Mouse (Mus musculus) monocyte, adult 2 months (primary cell): ENCODE results near the gene Drosha.
"Not testable (repeated sequence)": the region's sequence is repeated elsewhere in the genome, so short reads cannot be mapped to it uniquely, and the experiment has no call there.

Experiments
- DNase-seq, 2 experiments: peaks; one replicate each; pipeline ENCODE4 v3.0.0; 2022; ENCODE audit warnings: low spot score in 2 of 2, low read depth in 1 of 2

Drosha gene

GRCm38 (mm10) chr15:12879937-12880336 lies 55.3 kb downstream of the Drosha start:
- DNase-seq = no peak

- no peak for DNase-seq
Measured at GRCm38 (mm10) chr15:12884855-12885254, 60.2 kb downstream of the Drosha start.

DNA sequence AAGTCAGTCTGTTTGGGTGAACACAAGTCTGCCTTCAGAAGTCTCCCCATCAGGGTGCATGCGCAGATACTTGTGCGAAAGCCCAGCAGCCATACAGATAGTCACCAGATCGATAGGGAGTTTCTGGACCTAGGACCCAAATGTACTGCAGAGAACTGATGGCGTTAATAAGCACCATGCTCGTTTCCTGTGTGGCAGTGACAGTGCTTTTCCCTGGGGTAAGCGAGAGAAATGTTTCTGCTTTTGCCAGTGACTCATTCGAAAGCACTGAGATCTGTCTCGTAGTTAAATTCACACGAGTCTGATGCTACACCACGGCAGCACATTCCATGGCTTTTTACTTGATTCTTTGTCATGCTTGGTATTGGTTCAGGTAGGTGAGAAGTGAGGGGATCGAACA lies 60.7 kb downstream of the Drosha start:
- DNase-seq = no peak

- no peak for DNase-seq
Measured at GRCm38 (mm10) chr15:12887206-12887605, 62.6 kb downstream of the Drosha start.

- DNase-seq = no peak
Measured at GRCm38 (mm10) chr15:12888312-12888711, 63.7 kb downstream of the Drosha start.

DNA sequence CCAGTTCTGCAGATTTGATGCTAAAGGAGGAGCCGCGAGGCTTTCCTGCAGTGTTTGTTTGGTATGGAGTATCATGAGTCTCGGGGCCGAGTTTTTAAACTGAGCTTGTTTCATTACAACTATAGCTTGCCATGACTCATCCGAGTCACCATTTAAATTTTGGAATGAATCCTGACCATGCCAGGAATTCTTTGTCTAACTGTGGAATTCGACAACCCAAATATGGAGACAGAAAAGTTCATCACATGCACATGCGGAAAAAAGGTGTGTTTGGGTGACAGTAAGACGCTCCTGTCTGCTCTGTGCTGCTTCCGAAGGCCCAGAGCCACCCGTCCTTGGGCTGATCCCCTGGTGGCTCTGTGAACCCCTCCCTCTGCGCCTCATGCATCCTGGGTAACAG lies 65.3 kb downstream of the Drosha start:
- DNase-seq = no peak

- DNase-seq = no peak
Measured at GRCm38 (mm10) chr15:12895426-12895825, 70.8 kb downstream of the Drosha start.

- DNase-seq = no peak
Measured at GRCm38 (mm10) chr15:12896022-12897009, 71.7 kb downstream of the Drosha start.

DNA sequence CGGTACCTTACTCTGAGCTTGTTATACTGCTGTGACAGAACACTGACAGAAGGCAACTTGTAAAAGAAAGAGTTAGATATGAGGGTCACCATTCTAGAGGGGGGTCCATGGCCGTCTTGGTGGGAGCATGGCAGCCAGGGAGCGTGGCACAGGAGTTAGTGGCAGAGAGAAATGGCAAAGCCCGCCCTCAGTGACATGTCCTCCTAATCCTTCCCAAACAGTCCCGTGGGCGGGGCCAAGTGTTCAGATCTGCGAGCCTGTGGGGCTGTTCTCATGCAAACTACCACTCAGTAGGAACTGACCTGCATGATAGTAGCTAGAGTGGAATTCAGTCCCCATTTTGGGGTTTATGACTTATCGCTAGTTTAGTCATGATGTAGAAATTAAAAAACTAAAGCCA lies 73.2 kb downstream of the Drosha start:
- no peak for DNase-seq

- DNase-seq = no peak
Measured at GRCm38 (mm10) chr15:12900428-12901196, 76.0 kb downstream of the Drosha start.

DNA sequence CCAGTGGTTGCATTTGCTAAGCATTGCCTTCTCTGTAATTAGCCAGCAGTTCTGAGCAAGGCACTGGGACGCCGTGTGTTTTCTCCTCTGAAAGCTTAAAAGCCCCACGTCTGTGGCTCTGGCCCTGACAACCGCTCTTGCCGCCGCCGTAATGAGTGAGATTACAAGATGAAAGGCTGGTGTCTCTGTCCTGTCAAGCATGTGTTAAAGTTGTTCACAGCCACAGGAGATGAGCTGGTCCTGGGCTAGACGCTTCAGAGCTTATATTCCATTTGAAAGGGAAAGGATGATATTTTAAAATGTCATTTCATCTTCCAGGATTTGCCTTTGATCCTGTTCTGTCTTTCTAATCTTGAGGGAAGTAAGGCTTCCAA lies 76.6 kb downstream of the Drosha start:
- DNase-seq = no peak

DNA sequence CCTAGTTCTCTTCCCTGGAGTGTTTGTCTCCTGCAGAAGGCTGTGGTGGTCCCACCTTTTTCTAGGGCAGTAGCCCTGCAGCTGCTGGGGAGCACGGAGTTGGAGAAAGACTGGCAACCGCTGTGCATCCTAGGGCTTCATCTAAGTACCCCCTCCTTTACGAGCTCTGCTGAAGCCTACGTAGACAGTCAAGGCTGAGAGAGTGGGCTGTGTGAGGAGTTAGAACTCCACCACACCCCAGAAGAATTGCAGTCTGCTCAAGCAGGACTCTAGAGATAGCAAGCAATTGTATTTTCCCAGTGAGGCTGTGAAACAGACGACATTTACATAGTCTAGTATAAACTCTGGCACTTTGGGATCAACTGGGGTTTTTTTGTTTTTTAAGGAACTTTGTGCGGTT lies 79.8 kb downstream of the Drosha start:
- DNase-seq = no peak

DNA sequence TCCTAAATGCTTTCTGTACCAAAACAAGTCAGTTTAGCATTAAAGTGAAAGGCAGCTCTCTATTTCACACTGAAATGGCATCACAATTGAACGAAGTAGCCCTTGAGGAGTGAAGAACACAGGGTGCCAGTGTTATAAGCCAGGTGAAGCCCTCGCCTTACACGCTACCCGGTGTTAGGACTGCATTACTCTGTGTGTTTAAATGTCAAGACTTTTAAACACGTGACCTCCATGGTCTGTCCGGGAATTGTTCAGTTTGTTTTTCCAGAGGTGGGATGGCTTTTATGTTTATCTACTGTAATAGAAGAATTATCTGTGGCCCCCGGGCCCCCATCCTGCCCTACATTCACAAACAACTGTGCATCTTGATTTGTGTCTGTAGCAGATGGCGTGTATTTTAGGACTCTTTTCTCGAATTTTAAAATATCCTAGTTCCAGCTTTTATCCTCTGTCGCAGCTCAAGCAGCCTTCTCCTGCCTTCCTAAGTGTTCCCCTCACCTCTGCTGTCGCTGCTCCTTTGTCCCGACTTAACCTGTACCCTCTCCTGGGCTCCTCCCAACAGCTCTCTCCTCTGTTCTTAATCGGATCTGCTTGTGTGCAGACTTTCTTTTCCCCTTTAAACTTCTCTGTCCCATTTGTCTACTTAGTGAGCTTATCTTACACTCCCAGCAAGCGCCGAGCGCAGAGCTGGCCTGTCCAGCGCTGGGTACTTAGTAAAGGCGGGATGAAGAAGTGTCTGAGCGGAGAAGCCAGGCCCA lies 83.5 kb downstream of the Drosha start:
- DNase-seq = no peak

GRCm38 (mm10) chr15:12908720-12909028 lies 84.1 kb downstream of the Drosha start:
- DNase-seq = no peak

- no peak for DNase-seq
Measured at GRCm38 (mm10) chr15:12909171-12909570, 84.6 kb downstream of the Drosha start.

GRCm38 (mm10) chr15:12911082-12911481 lies 86.5 kb downstream of the Drosha start:
- DNase-seq = no peak

GRCm38 (mm10) chr15:12916314-12916815 lies 91.8 kb downstream of the Drosha start:
- no peak for DNase-seq

GRCm38 (mm10) chr15:12919326-12919966 lies 94.8 kb downstream of the Drosha start:
- not testable (repeated sequence) for DNase-seq

DNA sequence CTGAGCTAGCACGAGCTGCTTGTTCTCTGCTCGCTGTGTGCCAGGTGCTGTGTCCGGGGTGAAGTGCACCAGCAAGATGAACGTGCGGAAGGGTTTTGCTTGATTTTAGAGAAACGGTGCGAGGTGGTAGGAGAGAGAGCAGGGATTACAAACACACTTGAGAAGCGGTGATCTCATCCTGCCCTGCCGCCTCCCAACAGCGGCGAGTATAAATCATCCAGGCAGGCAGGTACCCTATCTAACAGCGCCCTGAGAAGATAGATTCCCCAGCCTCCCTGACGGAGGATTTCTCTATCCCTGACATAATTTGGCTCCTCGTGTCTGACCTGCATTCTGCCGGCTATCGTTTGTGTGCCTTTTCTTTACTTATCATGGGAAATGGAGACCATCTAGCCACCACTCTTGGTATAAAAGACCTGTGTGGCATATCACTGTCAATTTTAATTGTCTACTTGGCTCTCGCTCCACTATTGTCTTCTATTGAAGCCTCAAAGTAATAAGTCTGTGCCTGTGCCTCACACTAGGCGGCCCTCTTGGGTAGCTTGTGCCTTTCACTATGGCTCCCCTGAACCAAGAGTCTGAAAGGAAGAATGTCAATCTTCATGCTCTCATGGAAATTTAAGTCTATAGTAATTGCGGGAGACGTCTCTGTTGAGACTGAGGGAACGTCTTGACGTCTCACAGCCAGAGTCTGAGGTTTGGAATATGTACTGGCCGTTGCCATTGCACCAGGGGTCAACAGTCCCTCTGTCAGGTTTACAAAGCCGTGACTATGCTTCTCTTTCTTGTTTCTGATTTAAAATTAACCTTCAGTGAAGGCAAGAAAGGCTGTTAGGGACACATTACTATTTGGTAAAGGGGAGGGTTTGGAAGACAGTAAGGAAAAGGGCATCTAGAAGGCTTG lies 95.6 kb downstream of the Drosha start:
- no peak for DNase-seq

DNA sequence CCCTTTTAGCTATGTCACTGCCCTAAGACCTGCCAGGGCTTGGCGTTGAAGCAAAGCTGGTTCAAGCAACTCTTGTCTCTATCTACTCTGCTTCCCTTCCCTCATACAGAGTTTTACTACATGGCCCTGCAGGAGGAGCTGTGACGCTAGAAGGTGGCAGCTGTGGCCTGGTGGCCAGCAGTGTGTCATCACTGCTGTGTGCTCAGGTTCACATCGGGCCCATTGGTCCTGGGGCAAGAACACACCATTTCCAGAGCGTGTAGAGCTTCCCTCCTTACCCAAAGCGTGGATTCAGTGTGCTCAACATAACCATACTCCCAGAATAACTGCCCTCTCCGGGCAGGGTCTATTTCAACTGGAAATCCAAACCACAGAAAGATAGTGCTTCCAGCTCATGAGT lies 97.3 kb downstream of the Drosha start:
- DNase-seq = no peak
